Mouse (Mus musculus) CD8-positive naive resting alpha-beta T cell, adult 2 months (primary cell): ENCODE data around the gene Psma1.

ENCODE experiments used
- DNase-seq, 2 experiments: peaks; one replicate each; pipeline ENCODE4 v3.0.0; 2022; ENCODE audit warnings: low read depth in 2 of 2, low spot score in 2 of 2

The Psma1 gene

DNA sequence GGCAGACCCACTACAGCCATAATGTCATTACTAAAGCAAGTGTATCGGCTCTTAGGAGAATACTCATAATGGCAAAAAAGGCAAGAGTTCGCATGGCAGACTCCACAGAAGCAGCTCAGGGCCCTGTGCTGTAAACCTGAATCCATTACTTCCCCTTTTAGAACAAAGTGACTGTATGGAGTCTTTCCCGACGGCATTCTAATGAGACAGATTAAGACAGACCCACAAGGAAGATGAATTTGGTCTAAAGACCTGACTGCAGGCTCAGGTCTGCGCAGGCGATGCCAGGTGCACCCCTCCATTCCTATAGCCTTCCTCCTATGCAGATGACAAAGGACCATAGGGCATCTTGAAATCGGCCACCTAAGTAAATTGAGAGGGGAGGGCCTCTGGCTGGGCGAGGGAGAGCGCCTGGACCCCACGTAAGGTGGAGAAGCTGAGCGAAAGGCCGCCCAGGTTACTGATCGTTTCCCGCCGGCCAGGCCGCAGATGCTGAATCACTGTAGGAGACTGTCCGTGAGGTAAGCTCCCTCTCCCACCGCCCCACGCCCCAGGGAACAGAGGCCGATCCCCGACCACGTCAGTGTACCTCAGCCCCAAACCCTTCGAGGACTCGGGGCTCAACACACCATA is 430 bp downstream of the Psma1 start:
- peak in 1 of 2 experiments; percentile 37 for DNase-seq

DNA sequence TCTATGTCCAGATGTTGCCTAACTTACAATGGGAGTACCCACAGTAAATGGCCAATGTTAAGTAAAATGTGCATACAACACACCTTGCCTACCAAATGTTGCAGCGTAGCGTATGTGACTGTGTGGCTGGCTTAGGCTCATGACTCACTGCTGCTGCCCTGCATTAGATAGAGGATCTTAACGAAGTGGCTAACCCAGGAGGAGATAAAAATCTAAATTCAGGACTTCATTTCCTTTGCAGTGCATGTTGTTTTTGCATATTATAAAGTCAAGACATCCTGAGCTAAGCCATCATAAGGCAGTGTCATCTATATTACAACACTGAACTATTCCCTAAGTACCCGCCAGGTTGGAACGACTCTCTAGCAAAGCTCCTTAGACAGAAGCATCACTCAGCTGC is 7.5 kb downstream of the Psma1 start:
- no peak for DNase-seq

DNA sequence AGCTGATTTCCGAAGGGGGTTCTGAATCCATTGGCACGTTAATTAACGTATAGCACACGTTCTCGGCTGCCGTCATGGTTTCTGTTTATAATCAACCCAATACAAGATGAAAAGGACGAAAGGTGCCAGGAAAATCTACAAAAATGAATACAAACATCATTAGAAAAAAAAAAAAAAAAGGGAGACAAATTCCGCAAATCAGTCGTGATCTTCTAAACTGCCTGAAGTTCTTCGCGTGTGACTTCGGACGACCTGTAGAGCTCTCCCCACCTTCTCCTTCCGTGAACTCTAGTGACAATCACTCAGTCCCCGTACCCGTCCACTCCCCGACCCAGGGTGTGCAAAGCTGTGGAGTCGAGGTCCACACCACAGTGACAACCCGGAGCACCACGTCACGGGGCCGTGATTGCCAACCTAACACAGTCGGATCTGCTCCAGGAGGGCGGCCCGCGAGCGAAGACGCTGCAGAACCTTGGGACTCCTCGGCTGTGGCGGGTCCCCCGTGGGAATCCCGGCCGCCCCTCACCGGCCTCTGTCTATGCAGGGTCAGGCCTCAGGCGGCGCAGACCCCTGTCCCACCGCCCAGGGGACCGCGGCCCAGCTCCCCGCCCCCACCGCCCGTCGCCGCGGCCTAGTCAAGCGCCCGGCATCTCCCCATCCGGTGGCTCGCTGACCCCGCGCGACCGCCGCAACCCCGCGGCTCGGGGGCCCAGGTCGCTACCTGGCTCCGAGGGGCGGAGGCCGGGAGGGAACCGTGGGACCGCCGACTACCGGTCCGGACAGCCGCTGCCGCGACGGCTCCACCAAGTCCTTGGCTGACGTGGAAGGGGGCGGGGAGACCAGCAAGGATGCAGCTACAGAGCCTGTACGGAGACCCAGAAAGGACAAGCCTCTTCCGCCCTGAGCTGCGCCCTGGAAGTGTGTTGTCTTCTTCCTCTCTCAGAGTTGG is 21.8 kb downstream of the Psma1 start, which contains the start of gene Copb1:
Gene Copb1, minus strand, starts transcription at position 827 of the 949 bp plus-strand sequence.
- peak; percentile 73 to 86 for DNase-seq

DNA sequence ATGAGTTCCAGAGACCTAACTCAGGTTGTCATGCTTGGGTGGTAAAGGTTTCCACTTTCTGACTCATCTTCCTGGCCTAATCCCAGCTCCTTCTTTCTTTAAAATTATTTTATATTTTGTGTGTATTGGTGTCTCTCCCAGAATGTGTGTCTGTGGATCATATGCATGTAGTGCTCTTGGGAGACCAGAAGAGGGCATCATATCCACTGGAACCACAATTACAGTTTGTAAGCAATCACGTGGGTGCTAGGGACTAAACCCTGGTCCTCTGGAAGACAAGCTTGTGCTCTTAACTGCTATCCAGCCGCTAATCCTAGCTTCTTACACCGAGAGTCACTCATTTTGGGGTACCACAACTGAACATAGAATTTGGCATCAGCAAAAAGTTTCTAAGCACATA is 24.2 kb downstream of the Psma1 start:
- DNase-seq, result no peak

DNA sequence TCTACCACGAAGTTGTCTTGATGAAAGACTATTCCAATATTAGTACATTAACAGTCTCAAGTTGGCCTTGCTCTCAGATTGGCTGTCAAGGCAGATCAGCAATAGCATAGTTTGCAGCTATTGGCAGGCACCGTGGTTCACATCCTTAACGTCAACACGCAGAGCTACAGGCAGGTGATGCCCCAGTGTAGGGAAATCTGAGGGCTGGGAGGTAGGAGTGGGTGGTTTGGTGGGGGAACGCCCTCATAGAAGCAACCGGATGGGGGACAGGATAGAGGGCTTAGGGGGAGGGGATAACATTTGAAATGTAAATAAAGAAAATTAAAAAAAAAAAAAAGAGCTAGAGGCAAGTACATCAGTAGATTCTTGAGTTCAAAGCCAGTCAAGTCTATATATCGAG is 41.9 kb downstream of the Psma1 start:
- no peak for DNase-seq

DNA sequence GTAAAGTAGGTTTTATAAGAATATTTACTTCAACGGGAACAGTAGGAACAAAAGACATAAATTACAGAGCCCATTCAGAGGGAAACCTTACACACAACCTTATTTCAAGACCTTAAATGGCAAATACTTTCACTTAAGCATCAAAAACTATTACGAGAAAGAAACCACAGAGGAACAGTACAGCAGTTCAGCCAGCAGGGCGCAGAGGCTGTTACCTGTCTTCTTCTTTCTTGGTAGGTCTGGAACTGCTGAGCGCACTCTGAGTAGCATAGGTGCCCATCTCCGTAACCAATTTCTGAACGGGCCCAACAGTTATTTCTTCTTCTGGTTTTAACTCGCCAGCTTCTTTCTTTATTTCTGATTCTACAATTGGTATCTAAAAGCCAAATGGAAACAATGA is 42.9 kb downstream of the Psma1 start:
- DNase-seq, result no peak

DNA sequence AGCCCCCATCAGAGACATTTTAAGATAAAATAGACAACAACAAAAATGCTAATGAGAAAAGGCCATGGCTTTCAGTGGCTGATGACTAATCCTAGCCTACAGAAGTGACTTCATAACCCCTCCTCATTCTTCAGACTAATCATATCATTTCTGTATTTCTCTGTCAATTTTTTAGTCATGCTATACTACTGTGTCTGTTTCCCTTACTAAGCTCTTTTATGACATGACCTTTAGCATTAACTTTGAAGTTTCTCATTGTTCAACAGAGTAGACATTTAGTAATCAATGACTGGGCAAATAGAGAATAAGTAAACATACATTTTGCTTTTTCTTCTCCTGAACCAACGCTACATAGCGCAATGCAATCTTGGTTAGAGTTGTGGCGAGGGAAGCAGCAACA is 44.1 kb downstream of the Psma1 start:
- no peak for DNase-seq

DNA sequence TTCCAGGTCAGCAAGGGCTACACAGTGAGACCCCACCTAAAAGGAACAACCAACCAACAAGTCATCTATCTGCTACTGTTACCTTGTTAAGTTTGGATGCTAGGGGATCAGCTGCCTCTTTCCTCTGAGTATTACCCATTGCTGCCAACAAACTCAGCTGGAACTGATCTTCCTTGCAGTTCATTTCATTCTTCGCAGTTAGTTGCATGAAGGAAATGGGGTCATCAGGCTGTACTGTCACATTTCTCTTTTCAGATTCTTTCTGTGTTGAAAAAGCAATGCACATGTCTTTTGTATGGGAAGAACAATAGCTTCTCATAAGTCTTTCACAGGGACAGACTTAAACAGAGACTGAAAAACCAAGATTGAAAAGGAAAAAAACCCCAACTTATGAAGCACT is 49.4 kb downstream of the Psma1 start:
- DNase-seq, result no peak

DNA sequence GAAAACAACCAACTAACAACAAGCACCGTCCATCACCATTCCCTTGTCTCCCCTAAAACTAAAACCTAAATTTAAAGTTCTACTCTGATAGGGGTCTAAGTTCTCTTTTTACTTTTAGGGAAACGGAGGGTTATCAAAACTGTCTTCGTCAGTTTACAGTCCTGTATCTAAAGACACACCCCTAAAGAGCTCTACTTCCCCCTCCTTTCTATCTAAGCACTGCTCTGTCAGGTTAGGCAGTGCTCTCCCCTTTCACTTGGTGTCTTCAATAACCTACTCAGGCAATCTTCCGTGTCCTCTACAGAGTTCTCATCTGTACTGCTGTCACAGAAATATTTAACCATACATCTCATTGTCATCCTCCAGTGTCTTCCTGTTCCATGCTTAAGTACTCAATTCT is 55.5 kb downstream of the Psma1 start:
- no peak for DNase-seq

DNA sequence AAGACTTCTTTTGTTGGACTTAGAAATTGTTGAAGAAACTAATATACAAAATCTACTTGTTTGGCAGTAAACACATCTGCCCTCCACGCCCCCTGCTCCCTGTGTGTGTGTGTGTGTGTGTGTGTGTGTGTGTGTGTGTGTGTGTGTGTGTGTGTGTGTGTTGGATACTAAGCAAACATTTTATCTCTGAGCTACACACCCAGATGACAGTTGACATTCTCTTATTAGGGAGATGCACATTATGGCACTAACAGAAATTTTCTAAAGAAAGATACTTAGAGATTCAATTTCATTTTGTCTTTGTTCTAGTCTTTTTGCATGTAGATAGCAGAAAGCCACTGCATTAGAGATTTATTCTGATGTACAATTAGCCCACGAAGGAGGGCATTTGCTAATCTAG is 59.0 kb downstream of the Psma1 start:
- DNase-seq, result no peak
